Mouse (Mus musculus): Measurements from ENCODE around the gene Nanos3. TPM values are rescaled to one million over a fixed set of nuclear protein-coding genes. Genes with fewer than 3 reads are reported as not detected.

The Nanos3 gene
- total RNA-seq (2021), result 1 to 10 TPM; 3.7 to 3.9 TPM

GRCm38 (mm10) chr8:84185117-84185516, at the start of gene Nanos3:
Gene Nanos3, minus strand, starts transcription at chr8:84185217.
- intact Hi-C loops (cut with DNase I), result loop anchor here (5.0 kb wide), 1 partner anchor 172 kb away; no protein-coding TSS in a partner anchor
- no peak for DNase-seq (ENCODE audit: low spot score in 2 of 2)

- intact Hi-C loops (cut with DNase I), result no loop called here
- no peak for DNase-seq (ENCODE audit: low spot score in 2 of 2)
Measured at GRCm38 (mm10) chr8:84233055-84233454, 48.0 kb upstream of the Nanos3 start.

- intact Hi-C loops (cut with DNase I), result no loop called here
- no peak for DNase-seq (ENCODE audit: low spot score in 2 of 2)
Measured at GRCm38 (mm10) chr8:84230735-84231134, 45.7 kb upstream of the Nanos3 start.

DNA sequence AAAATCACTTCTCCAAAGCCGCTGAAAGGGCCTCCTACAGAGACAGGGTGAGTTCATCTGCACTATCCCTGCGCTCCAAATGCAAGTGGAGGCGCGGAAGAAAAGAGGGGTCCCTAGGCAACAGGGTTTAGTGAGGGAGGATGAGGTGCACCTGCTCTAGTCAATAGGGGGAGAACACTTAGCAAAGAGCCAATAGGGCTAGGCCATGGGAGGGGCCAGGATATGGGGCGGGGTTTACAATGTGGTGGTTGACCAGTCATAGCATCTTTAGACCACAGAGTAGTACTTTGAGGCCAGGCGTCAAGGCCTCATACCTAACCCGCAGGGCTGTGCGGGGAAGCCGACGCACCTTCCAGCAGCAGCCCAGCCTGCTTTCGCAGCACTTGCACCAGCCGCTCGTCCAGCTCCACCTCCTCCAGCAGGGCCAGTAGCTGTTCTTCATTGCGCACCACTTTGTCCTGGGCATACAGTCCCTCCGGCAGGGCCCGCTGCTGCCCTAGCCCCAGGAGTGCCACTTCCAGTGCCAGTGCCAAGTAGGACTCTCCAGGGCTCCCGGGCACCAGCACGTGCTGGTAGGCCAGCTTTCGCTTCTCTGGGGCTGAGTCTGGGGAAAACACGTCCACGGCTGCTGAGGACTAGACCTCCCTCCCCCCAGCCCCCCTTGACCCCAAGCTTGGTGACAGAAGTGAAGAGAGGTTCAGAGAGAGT, 38.5 kb upstream of the Nanos3 start:
- intact Hi-C loops (cut with DNase I), result no loop called here
- DNase-seq (ENCODE audit: low spot score in 2 of 2), result no peak

GRCm38 (mm10) chr8:84222566-84223165, 37.6 kb upstream of the Nanos3 start:
- no peak for DNase-seq (ENCODE audit: low spot score in 2 of 2)
- intact Hi-C loops (cut with DNase I), result no loop called here

GRCm38 (mm10) chr8:84220105-84220504, 35.1 kb upstream of the Nanos3 start:
- intact Hi-C loops (cut with DNase I), result no loop called here
- DNase-seq (ENCODE audit: low spot score in 2 of 2), result no peak

GRCm38 (mm10) chr8:84218143-84218542, 33.1 kb upstream of the Nanos3 start:
- DNase-seq (ENCODE audit: low spot score in 2 of 2), result no peak
- intact Hi-C loops (cut with DNase I), result no loop called here

GRCm38 (mm10) chr8:84217206-84217605, 32.2 kb upstream of the Nanos3 start:
- DNase-seq (ENCODE audit: low spot score in 2 of 2), result no peak
- intact Hi-C loops (cut with DNase I), result no loop called here

- no peak for DNase-seq (ENCODE audit: low spot score in 2 of 2)
- intact Hi-C loops (cut with DNase I), result loop anchor here (5.0 kb wide), 1 partner anchor 36 kb away; no protein-coding TSS in a partner anchor
Measured at GRCm38 (mm10) chr8:84213277-84213676, 28.3 kb upstream of the Nanos3 start.

DNA sequence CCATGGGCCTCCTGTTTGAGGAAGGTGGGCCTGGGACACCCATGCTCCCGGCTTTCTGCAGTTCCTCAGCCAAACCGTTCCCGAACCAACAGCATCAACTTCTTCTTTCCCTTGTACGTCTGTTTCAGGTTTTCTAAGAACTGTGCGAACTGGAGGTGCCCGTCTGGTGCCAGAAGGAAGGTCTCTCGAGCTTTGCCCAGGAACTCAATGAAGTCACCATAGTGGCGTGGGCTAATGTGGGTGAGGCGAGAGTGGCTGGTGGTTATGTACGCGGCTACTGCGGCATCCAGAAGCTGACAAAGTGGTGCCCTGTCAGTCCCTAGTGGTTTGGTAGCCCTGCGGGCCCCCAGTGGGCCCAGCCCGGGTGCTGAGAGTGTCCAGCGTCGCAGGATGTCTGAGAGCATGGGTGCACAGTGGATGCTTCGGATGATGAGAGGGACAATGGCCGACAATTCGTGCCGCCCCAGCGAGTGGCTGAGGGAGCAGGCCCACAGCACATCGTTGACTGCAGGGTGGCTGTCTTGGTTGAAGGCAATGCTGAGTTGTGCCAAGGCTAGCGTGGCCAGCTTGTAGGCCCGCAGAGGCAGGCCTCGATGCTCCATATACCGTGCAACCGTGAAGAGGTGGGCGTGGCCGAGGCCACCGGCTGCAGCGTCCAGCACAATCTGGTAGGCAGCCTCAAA, 27.0 kb upstream of the Nanos3 start:
- intact Hi-C loops (cut with DNase I), result loop anchor here (5.0 kb wide), 1 partner anchor 35 kb away; no protein-coding TSS in a partner anchor

GRCm38 (mm10) chr8:84211202-84211601, 26.2 kb upstream of the Nanos3 start:
- intact Hi-C loops (cut with DNase I), result loop anchor here (5.0 kb wide), 1 partner anchor 34 kb away; no protein-coding TSS in a partner anchor
- no peak for DNase-seq (ENCODE audit: low spot score in 2 of 2)

More for the DNA sequence above, 27.0 kb upstream of the Nanos3 start:
- DNase-seq (ENCODE audit: low spot score in 2 of 2), result no peak

DNA sequence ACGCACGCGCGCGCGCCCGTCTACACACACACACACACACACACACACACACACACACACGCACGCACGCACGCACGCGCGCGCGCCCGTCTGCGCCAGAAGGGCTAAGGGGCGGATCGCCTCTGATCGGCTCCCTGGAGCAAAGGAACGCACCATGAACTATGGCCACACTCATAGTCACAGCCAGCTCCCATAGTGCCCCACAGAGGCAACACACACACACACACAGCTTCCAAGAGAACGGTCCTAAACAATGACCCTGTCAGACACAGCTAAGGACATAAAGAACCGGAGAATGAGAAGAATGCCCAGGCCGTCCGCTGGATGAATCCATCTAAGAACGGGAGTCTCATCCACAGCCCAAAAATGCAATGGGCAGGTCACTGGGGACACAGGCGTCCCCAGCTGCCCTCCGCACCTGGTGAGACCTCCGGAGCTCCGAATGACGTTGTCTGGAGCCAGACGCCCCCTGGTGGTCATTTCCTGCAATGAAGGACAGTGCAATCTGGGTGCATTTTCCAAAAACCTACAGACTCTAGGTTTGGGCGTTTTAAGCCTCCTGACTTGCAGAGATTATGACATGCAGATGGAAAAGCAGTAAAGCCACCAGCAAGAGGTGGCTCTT, 25.3 kb upstream of the Nanos3 start:
- intact Hi-C loops (cut with DNase I), result loop anchor here (1.0 to 5.0 kb wide), 2 partner anchors 24 to 33 kb away; no protein-coding TSS in a partner anchor
- DNase-seq (ENCODE audit: low spot score in 2 of 2), result peak; percentile 78 to 81

- intact Hi-C loops (cut with DNase I), result no loop called here
Measured at GRCm38 (mm10) chr8:84208381-84209380, 23.7 kb upstream of the Nanos3 start.

GRCm38 (mm10) chr8:84207811-84208210, 22.8 kb upstream of the Nanos3 start:
- DNase-seq (ENCODE audit: low spot score in 2 of 2), result no peak
- intact Hi-C loops (cut with DNase I), result no loop called here

More at GRCm38 (mm10) chr8:84208381-84209380, 23.7 kb upstream of the Nanos3 start:
- DNase-seq (ENCODE audit: low spot score in 2 of 2), result no peak

GRCm38 (mm10) chr8:84206666-84207065, 21.6 kb upstream of the Nanos3 start:
- intact Hi-C loops (cut with DNase I), result no loop called here

GRCm38 (mm10) chr8:84205073-84205472, 20.1 kb upstream of the Nanos3 start:
- intact Hi-C loops (cut with DNase I), result no loop called here

More at GRCm38 (mm10) chr8:84206666-84207065, 21.6 kb upstream of the Nanos3 start:
- DNase-seq (ENCODE audit: low spot score in 2 of 2), result no peak

DNA sequence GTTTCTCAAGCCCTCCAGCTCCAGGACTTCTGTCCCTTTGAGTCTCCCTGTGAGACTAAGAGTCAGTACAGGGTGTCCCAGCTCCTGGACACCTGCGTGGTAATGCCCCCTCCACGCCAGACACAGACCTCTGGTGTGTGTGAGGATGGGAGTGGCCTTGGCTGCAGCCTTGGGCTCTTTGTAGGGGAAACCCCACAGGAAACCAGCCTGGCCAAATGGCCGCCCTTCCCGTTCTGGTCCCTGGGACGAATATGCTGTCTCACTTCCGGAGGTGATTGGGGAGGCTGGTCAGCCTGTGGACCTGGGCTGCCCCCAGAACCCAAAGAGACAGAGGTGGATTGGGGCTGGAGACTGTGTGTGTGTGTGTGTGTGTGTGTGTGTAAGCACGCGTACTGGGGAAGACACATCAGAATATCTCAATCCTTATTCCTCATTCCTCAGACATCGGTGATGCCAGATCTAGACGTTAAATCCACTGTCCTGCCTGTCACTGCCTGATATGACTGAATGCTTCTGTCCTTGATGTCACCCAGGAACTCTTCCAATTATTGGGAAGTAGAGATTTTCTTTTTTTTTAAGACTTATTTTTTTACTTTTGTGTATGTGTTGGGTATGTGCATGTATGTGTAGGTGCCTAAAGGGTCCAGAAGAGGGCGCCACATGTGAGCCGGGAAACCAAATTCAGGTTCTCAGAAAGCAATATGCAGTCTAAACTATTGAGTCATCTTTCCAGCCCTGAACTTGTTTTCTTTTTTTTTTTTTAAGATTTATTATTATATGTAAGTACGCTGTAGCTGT, 19.2 kb upstream of the Nanos3 start:
- DNase-seq (ENCODE audit: low spot score in 2 of 2), result peak in 1 of 2 experiments; percentile 37

More at GRCm38 (mm10) chr8:84205073-84205472, 20.1 kb upstream of the Nanos3 start:
- no peak for DNase-seq (ENCODE audit: low spot score in 2 of 2)

More for the DNA sequence above, 19.2 kb upstream of the Nanos3 start:
- intact Hi-C loops (cut with DNase I), result no loop called here

Measured in left cerebral cortex, postnatal 36 days (tissue).